Mouse (Mus musculus) heart, embryonic 15.5 days (tissue): ENCODE data around the gene Egfl7. TPM values are rescaled to one million over a fixed set of nuclear protein-coding genes. Genes with fewer than 3 reads are reported as not detected.

ENCODE experiments used
- ATAC-seq: fragments of 200-750 bp; cut with Nextera tagmentation; replicated peaks from 2 replicates; pipeline ENCODE4 v1.8.0; 2017; ENCODE audit warnings: low read depth, moderate TSS enrichment; ENCODE audit not compliant: insufficient number of reproducible peaks, insufficient read depth, low FRiP score
- H3K27ac ChIP-seq: fragments of 300-500 bp; sonication (generic); 2 replicates; pipeline ENCODE4 v1.5.1; 2015; ENCODE audit warnings: mild to moderate bottlenecking, inconsistent platforms
- H3K27me3 ChIP-seq: fragments of 300-500 bp; sonication (generic); 2 replicates; pipeline ENCODE4 v1.6.1; 2015; ENCODE audit warnings: inconsistent platforms
- H3K36me3 ChIP-seq: fragments of 300-500 bp; sonication (generic); 2 replicates; pipeline ENCODE4 v1.6.1; 2015; ENCODE audit warnings: mild to moderate bottlenecking, inconsistent platforms
- H3K4me1 ChIP-seq: fragments of 300-500 bp; sonication (generic); replicated peaks from 2 replicates; pipeline ENCODE4 v1.6.1; 2015; ENCODE audit warnings: inconsistent platforms
- H3K4me2 ChIP-seq: fragments of 300-500 bp; sonication (generic); 2 replicates; pipeline ENCODE4 v1.6.1; 2015; ENCODE audit warnings: inconsistent platforms, mild to moderate bottlenecking, moderate library complexity
- H3K4me3 ChIP-seq: fragments of 300-500 bp; sonication (generic); 2 replicates; pipeline ENCODE4 v1.5.1; 2015; ENCODE audit warnings: mild to moderate bottlenecking, inconsistent platforms
- H3K9ac ChIP-seq: fragments of 300-500 bp; sonication (generic); 2 replicates; pipeline ENCODE4 v1.6.1; 2015; ENCODE audit warnings: mild to moderate bottlenecking, inconsistent platforms
- H3K9me3 ChIP-seq: fragments of 300-500 bp; sonication (generic); replicated peaks from 2 replicates; pipeline ENCODE4 v1.6.1; 2016; ENCODE audit warnings: inconsistent platforms
- WGBS: fragments of 180-500 bp; shearing (Covaris S2); methylation state at CpG from one replicate; pipeline ENCODE4 v1.1.7; 2015; ENCODE audit warnings: mixed read lengths; 5-methylcytosine and 5-hydroxymethylcytosine counted together
- polyA plus RNA-seq: library from polyadenylated mRNA; unstranded; fragments of >200 nt; fragmentation: Nextera tagmentation; extraction: Ambion mirVana; gene quantifications from 2 replicates; pipeline ENCODE4 v1.2.1, GENCODE M21; 2015

The Egfl7 gene
- polyA plus RNA-seq, 1 experiment from 2014 or later, result 159 TPM

- WGBS, result 12% methylated on average over 6 of the region's 6 CpGs
- Histone ChIP-seq H3K9ac (peak overlapping the region; percentile 77), H3K36me3 (no peaks in the 10 kb centered on the region), H3K4me2 (peak overlapping the region; percentile 90), H3K27me3 (no peaks in the 10 kb centered on the region), H3K4me1 (peaks cover 34% of the 10 kb centered on the region), H3K4me3 (peak overlapping the region; percentile 66), H3K9me3 (no peaks in the 10 kb centered on the region), H3K27ac (peak overlapping the region; percentile 79)
- ATAC-seq, result no peak
Measured at GRCm38 (mm10) chr2:26603159-26603558, 23.3 kb downstream of the Egfl7 start.

GRCm38 (mm10) chr2:26603720-26604671 is 24.2 kb downstream of the Egfl7 start, which contains the start of gene Agpat2:
Gene Agpat2, minus strand, starts transcription at chr2:26604417.
- ATAC-seq, result peak; percentile 86
- Histone ChIP-seq H3K9me3 (no peaks in the 10 kb centered on the region), H3K36me3 (no peaks in the 10 kb centered on the region), H3K9ac (peak within 1 kb of the TSS; percentile 77), H3K4me2 (peak within 1 kb of the TSS; percentile 90), H3K4me3 (peak within 1 kb of the TSS; percentile 66), H3K27me3 (no peaks in the 10 kb centered on the region), H3K4me1 (peaks cover 34% of the 10 kb centered on the region), H3K27ac (peak within 1 kb of the TSS; percentile 79)
- WGBS, result under 1% methylated on average over 81 of the region's 103 CpGs

- 80% methylated on average over 8 of the region's 8 CpGs for WGBS
- no peak overlapping the region for H3K4me3 ChIP-seq
- no peak overlapping the region for H3K9ac ChIP-seq
- H3K36me3 ChIP-seq, result no peaks in the 10 kb centered on the region
- no peak for ATAC-seq
- H3K4me1 ChIP-seq, result peaks cover 34% of the 10 kb centered on the region
- H3K27ac ChIP-seq, result no peak overlapping the region
- H3K9me3 ChIP-seq, result no peaks in the 10 kb centered on the region
- no peak overlapping the region for H3K4me2 ChIP-seq
- H3K27me3 ChIP-seq, result no peaks in the 10 kb centered on the region
Measured at GRCm38 (mm10) chr2:26605331-26605730, 25.5 kb downstream of the Egfl7 start.

- no peaks in the 10 kb centered on the region for H3K36me3 ChIP-seq
- H3K4me2 ChIP-seq, result 0 out of 2 replicates have a peak overlapping the region, but pooled peaks have one; percentile 10
- peak overlapping the region; percentile 35 for H3K9ac ChIP-seq
- no peak overlapping the region for H3K4me3 ChIP-seq
- H3K4me1 ChIP-seq, result peaks cover 34% of the 10 kb centered on the region
- H3K27ac ChIP-seq, result peak overlapping the region; percentile 73
- H3K27me3 ChIP-seq, result no peaks in the 10 kb centered on the region
- H3K9me3 ChIP-seq, result no peaks in the 10 kb centered on the region
- WGBS, result 56% methylated on average over 3 of the region's 3 CpGs
- ATAC-seq, result no peak
Measured at GRCm38 (mm10) chr2:26606579-26606978, 26.8 kb downstream of the Egfl7 start.

- H3K9ac ChIP-seq, result peak overlapping the region; percentile 35
Measured at GRCm38 (mm10) chr2:26607056-26607910, 27.5 kb downstream of the Egfl7 start.

GRCm38 (mm10) chr2:26608781-26609180 is 29.0 kb downstream of the Egfl7 start:
- H3K9me3 ChIP-seq, result no peaks in the 10 kb centered on the region
- ATAC-seq, result no peak
- H3K4me3 ChIP-seq, result no peak overlapping the region
- H3K4me2 ChIP-seq, result no peak overlapping the region
- H3K36me3 ChIP-seq, result no peaks in the 10 kb centered on the region
- no peaks in the 10 kb centered on the region for H3K27me3 ChIP-seq
- H3K27ac ChIP-seq, result no peak overlapping the region
- peaks cover 26% of the 10 kb centered on the region for H3K4me1 ChIP-seq
- H3K9ac ChIP-seq, result no peak overlapping the region

More at GRCm38 (mm10) chr2:26607056-26607910, 27.5 kb downstream of the Egfl7 start:
- Histone ChIP-seq H3K27ac (peak overlapping the region; percentile 73), H3K4me1 (peaks cover 34% of the 10 kb centered on the region), H3K4me2 (0 out of 2 replicates have a peak overlapping the region, but pooled peaks have one; percentile 10), H3K9me3 (no peaks in the 10 kb centered on the region), H3K27me3 (no peaks in the 10 kb centered on the region), H3K4me3 (no peak overlapping the region), H3K36me3 (no peaks in the 10 kb centered on the region)
- peak; percentile 23; the same call in 1 of the 2 replicates for ATAC-seq
- 47% methylated on average over 6 of the region's 6 CpGs for WGBS

GRCm38 (mm10) chr2:26609261-26609661 is 29.4 kb downstream of the Egfl7 start:
- Histone ChIP-seq H3K36me3 (no peaks in the 10 kb centered on the region), H3K27ac (no peak overlapping the region), H3K4me1 (peaks cover 24% of the 10 kb centered on the region), H3K4me3 (no peak overlapping the region), H3K27me3 (no peaks in the 10 kb centered on the region), H3K9ac (no peak overlapping the region), H3K9me3 (no peaks in the 10 kb centered on the region), H3K4me2 (no peak overlapping the region)
- ATAC-seq, result no peak

- ATAC-seq, result no peak
- Histone ChIP-seq H3K4me2 (no peak overlapping the region), H3K9me3 (no peaks in the 10 kb centered on the region)
Measured at GRCm38 (mm10) chr2:26610526-26610925, 30.7 kb downstream of the Egfl7 start.

GRCm38 (mm10) chr2:26611054-26611453 is 31.2 kb downstream of the Egfl7 start:
- Histone ChIP-seq H3K9me3 (no peaks in the 10 kb centered on the region), H3K9ac (no peak overlapping the region), H3K4me3 (no peak overlapping the region), H3K36me3 (no peaks in the 10 kb centered on the region), H3K27ac (no peak overlapping the region), H3K4me1 (peaks cover 16% of the 10 kb centered on the region), H3K4me2 (no peak overlapping the region), H3K27me3 (no peaks in the 10 kb centered on the region)
- ATAC-seq, result no peak

More at GRCm38 (mm10) chr2:26610526-26610925, 30.7 kb downstream of the Egfl7 start:
- Histone ChIP-seq H3K4me1 (peaks cover 18% of the 10 kb centered on the region), H3K27me3 (no peaks in the 10 kb centered on the region), H3K4me3 (no peak overlapping the region), H3K9ac (no peak overlapping the region), H3K36me3 (no peaks in the 10 kb centered on the region), H3K27ac (no peak overlapping the region)
- 77% methylated on average over 3 of the region's 3 CpGs for WGBS

- Histone ChIP-seq H3K4me2 (no peak overlapping the region), H3K27ac (no peak overlapping the region), H3K9ac (no peak overlapping the region), H3K27me3 (no peaks in the 10 kb centered on the region), H3K4me3 (no peak overlapping the region), H3K4me1 (peaks cover 8% of the 10 kb centered on the region), H3K9me3 (no peaks in the 10 kb centered on the region), H3K36me3 (no peaks in the 10 kb centered on the region)
- no peak for ATAC-seq
Measured at GRCm38 (mm10) chr2:26611896-26612295, 32.1 kb downstream of the Egfl7 start.

- Histone ChIP-seq H3K36me3 (no peaks in the 10 kb centered on the region), H3K4me1 (0 out of 2 replicates have a peak, but pooled peaks cover 2% of the 10 kb centered on the region), H3K9me3 (no peaks in the 10 kb centered on the region), H3K4me2 (no peak overlapping the region), H3K27ac (no peak overlapping the region), H3K4me3 (no peak overlapping the region), H3K9ac (no peak overlapping the region), H3K27me3 (no peaks in the 10 kb centered on the region)
- 66% methylated on average over 5 of the region's 5 CpGs for WGBS
- ATAC-seq, result no peak
Measured at GRCm38 (mm10) chr2:26614903-26615302, 35.1 kb downstream of the Egfl7 start.
